ENCODE assay signal across 16 mouse cellular contexts in the genomic region with DNA sequence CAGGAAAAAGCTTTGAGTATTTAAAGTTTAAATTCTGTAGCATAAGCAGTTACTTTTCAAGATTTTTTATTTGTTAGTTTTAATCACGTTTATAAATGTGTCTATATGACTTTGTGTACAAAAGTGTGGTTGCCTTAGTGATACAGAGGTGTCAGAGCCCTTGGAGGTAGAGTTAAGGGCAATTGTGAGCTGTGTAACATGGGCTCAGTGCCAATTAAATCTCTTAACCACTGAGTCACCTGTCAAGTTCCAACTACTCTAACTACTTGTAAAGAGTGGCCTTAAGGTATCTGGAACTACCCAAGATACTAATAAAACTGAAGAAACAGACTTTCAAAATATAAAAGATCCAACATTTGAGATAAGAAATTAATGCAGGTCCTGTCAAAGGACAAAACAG.
"Had no signal": no experiment of that assay in that cellular context is flagged by ENCODE, and none has a peak within 500 bp of the region (broad histone marks: within the 10 kb centered on the region; RNA-seq: fewer than 3 reads in every experiment).

No protein-coding gene starts in this region.

- H3K4me2 ChIP-seq: neural tube, embryonic 13.5 days; neural tube, embryonic 15.5 days; stomach, embryonic 15.5 days had no signal

- H3K27me3 ChIP-seq: neural tube, embryonic 13.5 days; neural tube, embryonic 15.5 days; stomach, embryonic 15.5 days had no signal

- DNase-seq: retina, postnatal 1 day; right cerebral cortex, adult 18-20 months; right cerebral cortex, postnatal 14 days; right cerebral cortex, postnatal 25 days; right cerebral cortex, postnatal 4 days; spleen, adult 18-20 months; thymus, adult 18-20 months; thymus, adult 2 months; thymus, postnatal 14 days; thymus, postnatal 25 days; thymus, postnatal 36 days; thymus, postnatal 4 days had no signal

- H3K27ac ChIP-seq: neural tube, embryonic 13.5 days; neural tube, embryonic 15.5 days; stomach, embryonic 15.5 days; stomach, postnatal 0 days had no signal

- H3K9me3 ChIP-seq: neural tube, embryonic 13.5 days; neural tube, embryonic 15.5 days; stomach, embryonic 15.5 days had no signal

- H3K4me1 ChIP-seq: neural tube, embryonic 13.5 days; neural tube, embryonic 15.5 days; stomach, embryonic 15.5 days had no signal

- H3K4me3 ChIP-seq: neural tube, embryonic 13.5 days; neural tube, embryonic 15.5 days; stomach, embryonic 15.5 days had no signal

- H3K9ac ChIP-seq: neural tube, embryonic 13.5 days; neural tube, embryonic 15.5 days; stomach, embryonic 15.5 days had no signal
